Mouse (Mus musculus) erythroblast, embryonic 14.5 days (primary cell): ENCODE results near the gene Pnpla6.

Source experiments
- GATA1 ChIP-seq: IDR thresholded peaks from 2 replicates; pipeline ENCODE4 v1.6.1; 2012; ENCODE audit warnings: low read length, inconsistent platforms, mixed read lengths
- TAL1 ChIP-seq: IDR thresholded peaks from 3 replicates; pipeline ENCODE4 v1.6.1; 2012; ENCODE audit warnings: low read length, inconsistent platforms, mixed read lengths

DNA sequence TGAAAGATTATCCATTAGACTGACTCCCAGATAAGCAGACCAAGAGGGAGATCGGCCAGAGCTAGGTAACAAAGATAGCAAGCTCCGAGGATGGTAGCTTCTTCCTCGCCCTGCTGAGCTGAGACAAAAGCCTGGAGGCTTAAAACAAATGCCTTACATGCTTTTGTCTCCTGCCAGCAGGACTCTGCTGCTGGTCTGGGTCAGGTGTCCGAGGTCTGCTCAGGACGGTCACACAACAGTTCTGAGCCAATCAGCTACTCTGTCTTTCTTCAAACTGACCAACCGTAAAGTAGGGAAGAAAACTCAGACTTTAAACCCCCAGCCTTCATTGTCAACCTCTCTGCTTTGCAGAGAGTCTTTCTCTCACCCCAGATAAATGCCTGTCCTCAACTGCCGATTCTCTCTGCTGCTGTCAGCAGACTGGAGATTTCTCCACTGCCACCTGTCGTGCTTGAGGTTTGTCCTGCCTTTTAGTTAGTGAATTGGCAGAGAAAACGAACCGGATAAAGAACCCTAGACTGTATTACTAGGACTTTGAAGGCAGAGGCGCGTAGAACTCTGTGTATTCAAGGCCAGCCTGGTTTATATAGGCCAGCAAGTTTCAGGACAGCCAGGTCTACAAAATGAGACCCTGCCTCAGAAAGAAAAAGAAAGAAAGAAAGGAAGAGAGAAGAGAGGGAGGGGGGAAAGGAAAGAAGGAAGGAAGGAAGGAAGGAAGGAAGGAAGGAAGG lies 52.6 kb downstream of the Pnpla6 start, which contains the start of gene C330021F23Rik:
- TF ChIP-seq GATA1 = no peak
- no peak for TF ChIP-seq TAL1
